8 mouse cellular contexts compared by ENCODE assay signal in the genomic region with DNA sequence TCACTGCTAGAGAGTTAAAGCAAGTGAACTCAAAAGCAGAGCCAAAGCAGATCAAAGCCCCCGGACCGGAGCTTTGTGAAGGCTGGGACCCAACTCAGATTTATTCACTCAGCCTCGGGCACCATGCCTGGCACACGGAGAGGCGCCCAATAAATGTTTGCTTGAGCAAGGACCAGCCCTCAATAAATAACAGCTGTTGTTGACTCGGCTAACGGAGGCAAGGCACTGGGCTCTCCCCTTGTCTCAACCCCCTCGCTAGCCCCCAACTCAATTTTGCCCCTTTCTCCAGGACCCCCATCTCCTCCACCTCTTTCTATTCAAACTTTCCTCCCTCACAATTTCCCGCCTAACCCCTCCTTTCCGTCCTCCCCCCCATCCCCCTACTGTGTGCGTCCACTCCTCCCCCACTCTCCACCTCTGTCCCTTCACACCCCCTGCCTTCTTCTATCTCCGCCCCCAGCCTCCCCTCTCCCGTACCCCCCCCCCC. TPM values are rescaled to one million over a fixed set of nuclear protein-coding genes. Genes with fewer than 3 reads are reported as not detected.
DNase-seq lines count a peak whose midpoint lies in the region; ATAC-seq and TF ChIP-seq lines count a peak whose summit lies in the region.

No protein-coding gene starts in this region.

- H3K9ac ChIP-seq in lung, embryonic 16.5 days (ENCODE audit: low read length): peak overlapping the region; percentile 89

- H3K9me3 ChIP-seq in lung, embryonic 16.5 days (ENCODE audit: control insufficient read depth, low read length): no peaks in the 10 kb centered on the region

- no peak for TF ChIP-seq CTCF in spleen, adult 2 months (IDR thresholded peaks at IDR 0.05; ENCODE audit: extremely low read depth, insufficient read depth, insufficient read length, insufficient replicate concordance)

- no peak for TF ChIP-seq POLR2A in spleen, adult 2 months (IDR thresholded peaks at IDR 0.05; ENCODE audit: low read depth, low read length)

- peak overlapping the region; percentile 88 for H3K4me2 ChIP-seq in lung, embryonic 16.5 days (ENCODE audit: low read depth, low read length)

- H3K27me3 ChIP-seq in spleen, adult 2 months (ENCODE audit: control insufficient read depth, insufficient read depth, low read length): no peaks in the 10 kb centered on the region
- no peaks in the 10 kb centered on the region for H3K27me3 ChIP-seq in lung, embryonic 16.5 days (ENCODE audit: control insufficient read depth, insufficient read depth, low read depth, low read length)

- ATAC-seq in lung, embryonic 16.5 days (ENCODE audit: low read depth): peak; percentile 71
- no peak for ATAC-seq in erythroblast, adult 5-6 weeks (replicated peaks; ENCODE audit: low FRiP score, poor library complexity, severe bottlenecking)

- peak; percentile 45 to 60 for DNase-seq in cerebellum, postnatal 10 days
- no peak for DNase-seq in cerebellum, adult 8-10 months
- DNase-seq in spleen, adult 2 months (ENCODE audit: low read depth in 1 of 2, low spot score in 2 of 2): no peak
- DNase-seq in spleen, adult 18-20 months: no peak
- peak; percentile 18 to 29 for DNase-seq in heart, postnatal 36 days
- DNase-seq in frontal cortex, postnatal 25 days (ENCODE audit: low spot score in 2 of 2): no peak

- H3K36me3 ChIP-seq in spleen, adult 2 months (ENCODE audit: control insufficient read depth, insufficient read depth, low read length): no peaks in the 10 kb centered on the region
- peaks cover 6% of the 10 kb centered on the region for H3K36me3 ChIP-seq in lung, embryonic 16.5 days (ENCODE audit: control insufficient read depth, insufficient read depth, low read length)

- intact Hi-C loops in heart, postnatal 36 days (cut with DNase I): no loop called here

- 15% methylated on average over 12 of the region's 13 CpGs for WGBS in spleen, adult 2 months
- WGBS in lung, embryonic 16.5 days: 3% methylated on average over 13 of the region's 13 CpGs

- peak overlapping the region; percentile 95 for H3K4me3 ChIP-seq in spleen, adult 2 months (ENCODE audit: extremely low read depth, insufficient read depth, insufficient read length)
- peak overlapping the region; percentile 76 for H3K4me3 ChIP-seq in lung, embryonic 16.5 days (ENCODE audit: low read length)

- H3K27ac ChIP-seq in spleen, adult 2 months (ENCODE audit: insufficient read depth, low read length): no peak overlapping the region
- H3K27ac ChIP-seq in lung, embryonic 16.5 days (ENCODE audit: low read length): peak overlapping the region; percentile 98

- peaks cover 6% of the 10 kb centered on the region; the same call in 1 of the 2 replicates for H3K4me1 ChIP-seq in spleen, adult 2 months (ENCODE audit: control insufficient read depth, insufficient read depth, insufficient read length)
- H3K4me1 ChIP-seq in lung, embryonic 16.5 days (replicated peaks; ENCODE audit: control insufficient read depth, insufficient read depth, low read length): peaks cover 33% of the 10 kb centered on the region

RNA-seq across cellular contexts. Expression of gene Adamts10, which starts 0.5 kb away (rescaled TPM):
- 97.2 and 110 TPM in 2 replicates for polyA plus RNA-seq in spleen, adult 2 months (2012; rRNA removed)
- total RNA-seq in heart, postnatal 36 days (2021): 10 to 100 TPM; 18.3 to 19.7 TPM
- polyA plus RNA-seq in lung, embryonic 16.5 days (2015; fragmentation: Nextera tagmentation; extraction: Ambion mirVana): 153 and 157 TPM in 2 replicates
- total RNA-seq in erythroblast, adult 5-6 weeks (2015; ENCODE audit: low replicate concordance): 4.6 and 5.2 TPM in 2 replicates
- total RNA-seq in erythroblast, adult 5-6 weeks (2017; ENCODE audit: low replicate concordance): 6.4 and 6.6 TPM in 2 replicates

RNA-seq across cellular contexts. Expression of gene Myo1f, which starts 32.0 kb away (rescaled TPM):
- polyA plus RNA-seq in spleen, adult 2 months (2012; rRNA removed): 24.4 and 28.6 TPM in 2 replicates
- total RNA-seq in heart, postnatal 36 days (2021): 1 to 10 TPM; 2.2 to 2.8 TPM
- 5.2 and 6.0 TPM in 2 replicates for polyA plus RNA-seq in lung, embryonic 16.5 days (2015; fragmentation: Nextera tagmentation; extraction: Ambion mirVana)
- 36.2 and 56.7 TPM in 2 replicates for total RNA-seq in erythroblast, adult 5-6 weeks (2015; ENCODE audit: low replicate concordance)
- 35.7 and 49.4 TPM in 2 replicates for total RNA-seq in erythroblast, adult 5-6 weeks (2017; ENCODE audit: low replicate concordance)

Comparison
In these comparisons a context has a peak if more than half of its experiments do, and no peak if none do; other contexts are left out.
1. DNase-seq: peak in cerebellum, postnatal 10 days (2 of 2) and heart, postnatal 36 days (2 of 2); none in cerebellum, adult 8-10 months (single experiment), spleen, adult 2 months (0 of 2), spleen, adult 18-20 months (0 of 2) and frontal cortex, postnatal 25 days (0 of 2).
2. RNA of gene Myo1f, which starts 32.0 kb away (total RNA-seq): 35.7 to 56.7 TPM in erythroblast, adult 5-6 weeks; 2.2 to 2.8 TPM in heart, postnatal 36 days; every median in the first group is over 4 times any median in the second.